Mouse (Mus musculus) myocyte (in vitro differentiated cells): Measurements from ENCODE around the gene Kcna7. TPM values are rescaled to one million over a fixed set of nuclear protein-coding genes. Genes with fewer than 3 reads are reported as not detected.

Experiments used
- H3K27me3 ChIP-seq: one replicate; pipeline ENCODE4 v1.6.1; 2011; ENCODE audit not compliant: control insufficient read depth, insufficient read depth, insufficient read length
- H3K36me3 ChIP-seq: one replicate; pipeline ENCODE4 v1.6.1; 2011; ENCODE audit not compliant: control insufficient read depth, insufficient read depth
- H3K4me2 ChIP-seq: one replicate; pipeline ENCODE4 v1.6.1; 2011; ENCODE audit warnings: low read depth, control low read depth
- H3K4me3 ChIP-seq: one replicate; pipeline ENCODE4 v1.5.1; 2011; ENCODE audit warnings: mild to moderate bottlenecking, control low read depth, moderate library complexity
- H3K79me2 ChIP-seq: one replicate; pipeline ENCODE4 v1.6.1; 2011; ENCODE audit not compliant: control insufficient read depth, insufficient read depth
- H3ac ChIP-seq: one replicate; pipeline ENCODE4 v1.6.1; 2011; ENCODE audit not compliant: control insufficient read depth, insufficient read length
- CEBPB ChIP-seq: IDR thresholded peaks from 2 replicates; pipeline ENCODE4 v1.6.1; 2011; ENCODE audit warnings: mild to moderate bottlenecking, moderate library complexity; ENCODE audit not compliant: poor library complexity, insufficient read depth, severe bottlenecking
- E2F4 ChIP-seq: IDR thresholded peaks from one replicate; pipeline ENCODE4 v1.6.1; 2011; ENCODE audit warnings: mild to moderate bottlenecking, control low read depth, moderate library complexity; ENCODE audit not compliant: insufficient read depth
- MAX ChIP-seq: IDR thresholded peaks from one replicate; pipeline ENCODE4 v1.6.1; 2011; ENCODE audit warnings: low read depth, mild to moderate bottlenecking, control low read depth
- MYOD1 ChIP-seq, 3 experiments: IDR thresholded peaks; one replicate each; pipeline ENCODE4 v1.6.1; 2011; ENCODE audit warnings: control low read depth in 2 of 3, low read depth in 2 of 3, mild to moderate bottlenecking in 2 of 3, moderate library complexity in 1 of 3; ENCODE audit not compliant: insufficient read length in 2 of 3, control insufficient read depth in 1 of 3
- MYOG ChIP-seq, 3 experiments: IDR thresholded peaks; one replicate each; pipeline ENCODE4 v1.6.1; 2011; ENCODE audit warnings: control low read depth in 2 of 3, low read depth in 2 of 3, mild to moderate bottlenecking in 2 of 3; ENCODE audit not compliant: insufficient read length in 2 of 3, control insufficient read depth in 1 of 3, insufficient read depth in 1 of 3
- POLR2A ChIP-seq: IDR thresholded peaks from one replicate; pipeline ENCODE4 v1.6.1; 2011; ENCODE audit warnings: low read depth, mild to moderate bottlenecking, control low read depth, moderate library complexity; ENCODE audit not compliant: insufficient read length
- POLR2AphosphoS2 ChIP-seq: IDR thresholded peaks from one replicate; pipeline ENCODE4 v1.6.1; 2011; ENCODE audit warnings: low read depth, control low read depth; ENCODE audit not compliant: insufficient read length
- REST ChIP-seq: IDR thresholded peaks from one replicate; pipeline ENCODE4 v1.6.1; 2011; ENCODE audit warnings: mild to moderate bottlenecking, control low read depth, moderate library complexity; ENCODE audit not compliant: insufficient read depth, insufficient read length
- SRF ChIP-seq: IDR thresholded peaks from one replicate; pipeline ENCODE4 v1.6.1; 2011; ENCODE audit warnings: low read depth; ENCODE audit not compliant: control insufficient read depth, insufficient read length
- TCF12 ChIP-seq: IDR thresholded peaks from one replicate; pipeline ENCODE4 v1.6.1; 2011; ENCODE audit warnings: mild to moderate bottlenecking, control low read depth; ENCODE audit not compliant: poor library complexity, insufficient read depth, severe bottlenecking
- TCF3 ChIP-seq: IDR thresholded peaks from one replicate; pipeline ENCODE4 v1.6.1; 2011; ENCODE audit warnings: low read depth, control low read depth; ENCODE audit not compliant: insufficient read length
- USF1 ChIP-seq: IDR thresholded peaks from one replicate; pipeline ENCODE4 v1.6.1; 2011; ENCODE audit warnings: low read depth, mild to moderate bottlenecking, control low read depth, moderate library complexity
- polyA plus RNA-seq: library from polyadenylated mRNA; unstranded; fragments of >200 nt; fragmentation: generic; extraction: Trizol; gene quantifications from one replicate; pipeline ENCODE4 v1.2.1, GENCODE M21; 2012; ENCODE audit warnings: missing spikeins

Kcna7 gene
- polyA plus RNA-seq, 1 experiment, result 0.65 TPM

- TF ChIP-seq USF1 (no peak), TCF12 (no peak), MYOG (IDR thresholded peaks at IDR 0.05; ENCODE audit: control insufficient read depth in 1 of 3, insufficient read depth in 1 of 3, insufficient read length in 2 of 3, low read depth in 2 of 3) (no peak), MYOD1 (IDR thresholded peaks at IDR 0.05; ENCODE audit: control insufficient read depth in 1 of 3, insufficient read length in 2 of 3, low read depth in 2 of 3) (no peak), POLR2A (peak; percentile 83), TCF3 (no peak), SRF (no peak), POLR2AphosphoS2 (peak; percentile 49), MAX (no peak), E2F4 (no peak), REST (no peak), CEBPB (no peak)
- Histone ChIP-seq H3ac (no peak overlapping the region), H3K36me3 (no peaks in the 10 kb centered on the region), H3K79me2 (no peaks in the 10 kb centered on the region), H3K27me3 (peaks cover 7% of the 10 kb centered on the region), H3K4me3 (no peak overlapping the region), H3K4me2 (peak overlapping the region; percentile 58)
These were observed 44.1 kb upstream of the Kcna7 start for GRCm38 (mm10) chr7:45361243-45361804.

- H3K36me3 ChIP-seq, result no peaks in the 10 kb centered on the region
- peaks cover 7% of the 10 kb centered on the region for H3K27me3 ChIP-seq
- no peak overlapping the region for H3K4me2 ChIP-seq
- H3K4me3 ChIP-seq, result no peak overlapping the region
- TF ChIP-seq POLR2AphosphoS2 (no peak), TCF3 (no peak), SRF (no peak), USF1 (no peak), MYOG (IDR thresholded peaks at IDR 0.05; ENCODE audit: control insufficient read depth in 1 of 3, insufficient read depth in 1 of 3, insufficient read length in 2 of 3, low read depth in 2 of 3) (no peak)
- H3ac ChIP-seq, result no peak overlapping the region
- H3K79me2 ChIP-seq, result no peaks in the 10 kb centered on the region
These were observed 42.7 kb upstream of the Kcna7 start for GRCm38 (mm10) chr7:45362801-45363200.

GRCm38 (mm10) chr7:45363983-45364382 lies 41.5 kb upstream of the Kcna7 start:
- no peak for TF ChIP-seq REST
- no peak for TF ChIP-seq POLR2A
- TF ChIP-seq MAX, result no peak
- TF ChIP-seq TCF12, result no peak
- no peak for TF ChIP-seq E2F4
- no peak for TF ChIP-seq TCF3
- TF ChIP-seq USF1, result no peak
- no peak for TF ChIP-seq MYOD1 (IDR thresholded peaks at IDR 0.05; ENCODE audit: control insufficient read depth in 1 of 3, insufficient read length in 2 of 3, low read depth in 2 of 3)
- TF ChIP-seq MYOG (IDR thresholded peaks at IDR 0.05; ENCODE audit: control insufficient read depth in 1 of 3, insufficient read depth in 1 of 3, insufficient read length in 2 of 3, low read depth in 2 of 3), result no peak
- TF ChIP-seq POLR2AphosphoS2, result no peak
- TF ChIP-seq CEBPB, result no peak
- TF ChIP-seq SRF, result no peak
- no peak overlapping the region for H3K4me3 ChIP-seq
- H3K79me2 ChIP-seq, result no peaks in the 10 kb centered on the region
- no peaks in the 10 kb centered on the region for H3K36me3 ChIP-seq
- H3K4me2 ChIP-seq, result no peak overlapping the region
- peaks cover 7% of the 10 kb centered on the region for H3K27me3 ChIP-seq
- H3ac ChIP-seq, result no peak overlapping the region

DNA sequence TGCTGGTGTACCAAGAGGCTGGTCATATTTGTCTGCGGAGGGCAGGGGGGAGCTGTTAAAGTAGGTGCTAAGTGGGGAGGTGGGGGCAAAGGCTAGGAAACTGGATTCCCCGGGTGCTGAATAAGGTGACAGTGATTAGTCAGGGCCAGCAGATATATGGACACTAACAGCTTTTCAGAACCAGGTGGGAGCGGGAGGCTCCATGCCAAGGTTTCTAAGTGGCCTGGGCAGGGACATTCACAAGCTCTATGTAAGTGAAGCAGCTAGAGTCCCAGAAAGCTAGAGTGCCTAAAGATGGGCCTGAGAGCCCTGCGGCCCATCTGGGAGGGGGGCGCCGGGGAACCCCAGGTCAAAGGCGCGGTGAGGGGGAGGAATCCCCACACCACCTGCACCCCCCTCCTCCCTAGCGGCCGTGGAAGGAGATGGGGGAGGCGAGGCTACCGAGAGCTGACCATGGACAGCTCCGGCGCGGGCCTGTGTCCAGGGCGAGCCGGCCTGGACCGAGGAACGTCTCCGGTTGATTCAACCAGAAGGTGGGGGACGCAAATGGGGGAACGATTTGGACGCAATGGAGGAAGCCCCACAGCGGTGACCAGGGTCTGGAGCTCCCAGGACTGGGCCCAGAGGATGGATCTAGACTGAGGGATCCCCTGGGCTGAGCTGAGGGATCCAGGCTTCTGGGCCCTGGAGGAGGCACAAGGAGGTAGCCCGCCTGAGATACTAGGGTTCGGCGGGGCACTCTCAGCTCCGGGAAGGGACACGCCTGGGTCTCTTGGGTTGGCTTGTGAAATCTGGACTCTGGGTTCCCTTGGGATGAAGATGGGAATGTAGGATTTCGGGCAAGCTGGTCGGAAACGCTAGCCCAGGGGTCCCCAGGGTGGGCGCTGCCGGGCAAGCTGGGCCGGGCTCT lies 39.5 kb upstream of the Kcna7 start:
- Histone ChIP-seq H3K4me3 (peak overlapping the region; percentile 42), H3ac (peak overlapping the region; percentile 27), H3K4me2 (peak overlapping the region; percentile 82), H3K79me2 (no peaks in the 10 kb centered on the region), H3K27me3 (peaks cover 7% of the 10 kb centered on the region), H3K36me3 (no peaks in the 10 kb centered on the region)
- TF ChIP-seq REST, result peak; percentile 92
- no peak for TF ChIP-seq POLR2A
- TF ChIP-seq E2F4, result no peak

GRCm38 (mm10) chr7:45366652-45367019 lies 38.8 kb upstream of the Kcna7 start, which contains the start of gene Ppfia3:
Gene Ppfia3 (minus strand): TSS chr7:45367019.
- H3K4me3 ChIP-seq, result peak within 1 kb of the TSS; percentile 42
- TF ChIP-seq REST, result no peak
- no peak for TF ChIP-seq TCF12
- TF ChIP-seq USF1, result no peak
- no peak for TF ChIP-seq MAX
- no peak for TF ChIP-seq POLR2AphosphoS2
- TF ChIP-seq SRF, result no peak
- TF ChIP-seq POLR2A, result no peak
- TF ChIP-seq TCF3, result no peak
- no peak for TF ChIP-seq MYOG (IDR thresholded peaks at IDR 0.05; ENCODE audit: control insufficient read depth in 1 of 3, insufficient read depth in 1 of 3, insufficient read length in 2 of 3, low read depth in 2 of 3)
- no peak for TF ChIP-seq MYOD1 (IDR thresholded peaks at IDR 0.05; ENCODE audit: control insufficient read depth in 1 of 3, insufficient read length in 2 of 3, low read depth in 2 of 3)
- TF ChIP-seq E2F4, result no peak
- no peak for TF ChIP-seq CEBPB
- H3K27me3 ChIP-seq, result peaks cover 2% of the 10 kb centered on the region

More at GRCm38 (mm10) chr7:45366652-45367019, 38.8 kb upstream of the Kcna7 start, which contains the start of gene Ppfia3:
- Histone ChIP-seq H3ac (peak within 1 kb of the TSS; percentile 27), H3K36me3 (no peaks in the 10 kb centered on the region), H3K4me2 (peak within 1 kb of the TSS; percentile 82), H3K79me2 (no peaks in the 10 kb centered on the region)
